Mouse (Mus musculus): ENCODE data around the gene Abca13. TPM values are rescaled to one million over a fixed set of nuclear protein-coding genes. Genes with fewer than 3 reads are reported as not detected.

Abca13 gene
- total RNA-seq, 2 experiments from 2014 or later, result 0.07 to 0.10 TPM

GRCm38 (mm10) chr11:9666648-9667255 lies 475.0 kb downstream of the Abca13 start:
- no peak for DNase-seq (ENCODE audit: low spot score in 2 of 2)

DNA sequence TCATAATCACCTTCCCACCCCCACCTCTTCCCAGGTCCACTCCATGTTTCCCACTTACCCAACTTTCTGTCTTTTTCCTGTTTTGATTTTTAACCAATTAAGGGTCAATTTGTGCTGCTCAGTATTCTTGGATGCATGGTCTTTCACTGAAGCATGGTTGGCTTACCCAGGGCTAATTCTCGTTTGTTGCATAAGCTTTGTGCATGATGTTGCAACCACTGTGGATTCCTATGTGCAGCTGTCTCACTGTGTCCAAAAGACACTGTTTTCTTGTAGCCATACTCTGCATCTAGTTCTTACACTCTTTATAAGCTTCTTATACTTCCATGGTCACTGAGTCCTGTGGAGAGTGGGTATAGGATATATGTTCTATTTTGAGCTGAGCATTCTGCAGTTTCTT lies 477.7 kb downstream of the Abca13 start:
- DNase-seq (ENCODE audit: low spot score in 2 of 2), result no peak

DNA sequence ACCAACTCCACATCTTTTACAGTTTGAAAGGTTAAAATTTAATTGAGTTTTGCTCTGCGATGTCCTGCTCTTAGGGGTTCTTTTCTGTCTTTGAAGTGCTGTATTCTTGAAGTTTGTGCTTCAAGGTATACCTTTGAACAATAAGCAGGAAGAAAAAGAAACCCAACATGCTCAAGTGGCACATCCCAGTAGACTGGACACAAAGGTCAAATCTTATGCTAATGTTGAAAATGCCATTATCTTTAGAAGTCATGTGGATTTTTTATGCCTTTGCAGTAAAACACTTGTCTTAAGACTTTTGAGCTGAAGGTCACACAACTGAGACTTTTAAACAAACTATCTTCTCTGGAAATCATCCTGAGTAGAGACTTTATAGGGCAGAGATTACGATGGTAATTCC lies 493.2 kb downstream of the Abca13 start:
- no peak for DNase-seq (ENCODE audit: low spot score in 2 of 2)

DNA sequence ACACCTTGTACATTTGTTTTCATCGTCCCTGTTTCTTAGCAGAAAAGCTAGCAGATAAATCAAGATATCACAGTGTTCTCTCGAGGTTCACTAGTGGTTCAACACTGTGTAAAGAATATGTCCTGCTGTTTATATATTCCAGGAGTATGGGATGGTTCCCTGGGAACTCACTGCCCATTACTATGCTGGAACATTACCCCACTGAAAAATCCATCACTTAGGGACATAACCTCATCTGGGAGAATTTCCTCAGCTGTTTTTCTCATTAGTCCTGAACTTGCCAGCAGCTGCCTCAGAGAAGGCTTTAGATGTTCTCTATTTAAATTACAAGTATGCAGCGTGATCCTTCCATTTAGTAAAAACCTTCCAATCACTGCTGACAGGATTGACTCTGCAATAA lies 513.4 kb downstream of the Abca13 start:
- DNase-seq (ENCODE audit: low spot score in 2 of 2), result no peak

DNA sequence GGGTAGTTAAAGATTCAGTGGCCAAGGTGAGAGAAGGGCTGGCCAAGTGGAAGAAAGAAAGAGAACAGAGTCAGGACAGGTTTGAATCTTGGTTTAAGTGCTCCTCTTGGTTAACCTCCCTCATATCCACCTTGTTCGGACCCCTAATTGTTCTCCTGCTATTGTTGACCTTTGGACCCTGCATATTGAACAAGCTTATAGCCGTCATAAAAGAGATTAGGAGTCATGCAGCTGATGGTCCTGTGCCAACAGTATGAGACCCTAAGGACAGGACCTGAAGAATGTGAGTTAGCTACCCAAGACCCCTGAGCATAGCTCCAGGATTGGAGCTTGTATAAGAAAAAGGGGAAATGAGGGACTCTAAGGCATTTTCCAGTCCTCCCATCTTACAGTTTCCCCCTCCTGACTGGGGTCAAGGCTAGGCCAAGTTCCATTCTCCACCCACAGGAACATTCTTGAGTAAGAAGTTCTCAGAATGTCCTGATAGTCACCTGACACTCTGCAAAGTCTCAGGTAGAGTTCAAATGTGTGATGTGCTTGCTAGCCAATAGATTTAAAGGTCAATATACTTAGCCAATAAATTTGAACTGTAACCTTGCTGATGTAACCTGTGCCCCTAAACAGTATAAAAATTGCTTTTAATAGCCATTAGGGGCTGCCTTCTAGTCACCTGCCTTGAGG lies 536.2 kb downstream of the Abca13 start:
- DNase-seq (ENCODE audit: low spot score in 2 of 2), result no peak

- no peak for DNase-seq (ENCODE audit: low spot score in 2 of 2)
These were observed 539.6 kb downstream of the Abca13 start for GRCm38 (mm10) chr11:9731300-9731699.

Other genes with a start within 250 kb of the Abca13 start
- gene Pkd1l1, start 218.7 kb upstream of the Abca13 start, total RNA-seq (2021), result under 1 TPM in 1 of 2 experiments, not detected in 1; 0.13 TPM
- gene Hus1, start 180.8 kb upstream of the Abca13 start, total RNA-seq (2021), result 1 to 10 TPM; 7.3 to 7.4 TPM
- gene Gm11992, start 143.3 kb upstream of the Abca13 start, total RNA-seq (2021), result under 1 TPM in 1 of 2 experiments, not detected in 1; 0.19 TPM
- not detected for gene Sun3, start 143.0 kb upstream of the Abca13 start, total RNA-seq (2021)
- 10 to 100 TPM; 11.0 to 12.2 TPM for gene Upp1, start 73.8 kb upstream of the Abca13 start, total RNA-seq (2021)